Mouse (Mus musculus): Measurements from ENCODE around the gene Vipr2. TPM values are rescaled to one million over a fixed set of nuclear protein-coding genes. Genes with fewer than 3 reads are reported as not detected.
A peak's percentile ranks its signal among the peaks of the same experiment; 100 is the strongest.

Vipr2 gene
- polyA plus RNA-seq, 1 experiment = 0.11 TPM

- no peaks in the 10 kb centered on the region for H3K27me3 ChIP-seq (ENCODE audit: control insufficient read depth, insufficient read depth, insufficient read length)
- no peaks in the 10 kb centered on the region for H3K36me3 ChIP-seq (ENCODE audit: control insufficient read depth, insufficient read depth)
- no peaks in the 10 kb centered on the region for H3K79me2 ChIP-seq (ENCODE audit: control insufficient read depth, insufficient read depth)
- TF ChIP-seq MYOD1 (IDR thresholded peaks at IDR 0.05; ENCODE audit: control insufficient read depth, insufficient read length, low read depth) (no peak), CEBPB (IDR thresholded peaks at IDR 0.05; ENCODE audit: low read depth) (no peak), USF1 (IDR thresholded peaks at IDR 0.05; ENCODE audit: low read depth) (no peak), CTCF (IDR thresholded peaks at IDR 0.05; ENCODE audit: control insufficient read depth, insufficient read depth, insufficient read length) (peak; percentile 19), MAX (IDR thresholded peaks at IDR 0.05) (no peak)
- H3K79me3 ChIP-seq (ENCODE audit: low read depth) = no peaks in the 10 kb centered on the region
- no peak overlapping the region for H3K4me3 ChIP-seq (ENCODE audit: insufficient read depth, poor library complexity, severe bottlenecking)
- H3ac ChIP-seq (ENCODE audit: control insufficient read depth, insufficient read length, low read depth) = no peak overlapping the region
These were observed 61.0 kb downstream of the Vipr2 start for GRCm38 (mm10) chr12:116138322-116139205.

- Histone ChIP-seq H3K4me3 (ENCODE audit: insufficient read depth, poor library complexity, severe bottlenecking) (no peak overlapping the region), H3K27me3 (ENCODE audit: control insufficient read depth, insufficient read depth, insufficient read length) (no peaks in the 10 kb centered on the region), H3ac (ENCODE audit: control insufficient read depth, insufficient read length, low read depth) (no peak overlapping the region), H3K79me3 (ENCODE audit: low read depth) (no peaks in the 10 kb centered on the region), H3K36me3 (ENCODE audit: control insufficient read depth, insufficient read depth) (no peaks in the 10 kb centered on the region), H3K79me2 (ENCODE audit: control insufficient read depth, insufficient read depth) (no peaks in the 10 kb centered on the region)
- TF ChIP-seq MAX (IDR thresholded peaks at IDR 0.05) = no peak
- no peak for TF ChIP-seq CEBPB (IDR thresholded peaks at IDR 0.05; ENCODE audit: low read depth)
- TF ChIP-seq MYOG (IDR thresholded peaks at IDR 0.05; ENCODE audit: control insufficient read depth, extremely low read depth, insufficient read length) = no peak
- TF ChIP-seq FOSL1 (IDR thresholded peaks at IDR 0.05; ENCODE audit: insufficient read depth, low read length, poor library complexity, severe bottlenecking) = no peak
- no peak for TF ChIP-seq MYOD1 (IDR thresholded peaks at IDR 0.05; ENCODE audit: control insufficient read depth, insufficient read length, low read depth)
- TF ChIP-seq USF1 (IDR thresholded peaks at IDR 0.05; ENCODE audit: low read depth) = no peak
- TF ChIP-seq CTCF (IDR thresholded peaks at IDR 0.05; ENCODE audit: control insufficient read depth, insufficient read depth, insufficient read length) = no peak
These were observed 63.1 kb downstream of the Vipr2 start for GRCm38 (mm10) chr12:116140605-116141004.

GRCm38 (mm10) chr12:116141816-116142215, 64.3 kb downstream of the Vipr2 start:
- TF ChIP-seq MYOG (IDR thresholded peaks at IDR 0.05; ENCODE audit: control insufficient read depth, extremely low read depth, insufficient read length) (no peak), CEBPB (IDR thresholded peaks at IDR 0.05; ENCODE audit: low read depth) (no peak), MYOD1 (IDR thresholded peaks at IDR 0.05; ENCODE audit: control insufficient read depth, insufficient read length, low read depth) (no peak), MAX (IDR thresholded peaks at IDR 0.05) (no peak), CTCF (IDR thresholded peaks at IDR 0.05; ENCODE audit: control insufficient read depth, insufficient read depth, insufficient read length) (no peak), FOSL1 (IDR thresholded peaks at IDR 0.05; ENCODE audit: insufficient read depth, low read length, poor library complexity, severe bottlenecking) (no peak), USF1 (IDR thresholded peaks at IDR 0.05; ENCODE audit: low read depth) (no peak)
- no peaks in the 10 kb centered on the region for H3K36me3 ChIP-seq (ENCODE audit: control insufficient read depth, insufficient read depth)
- H3K4me3 ChIP-seq (ENCODE audit: insufficient read depth, poor library complexity, severe bottlenecking) = no peak overlapping the region

GRCm38 (mm10) chr12:116142464-116142863, 64.9 kb downstream of the Vipr2 start:
- no peak overlapping the region for H3K4me3 ChIP-seq (ENCODE audit: insufficient read depth, poor library complexity, severe bottlenecking)
- no peak overlapping the region for H3ac ChIP-seq (ENCODE audit: control insufficient read depth, insufficient read length, low read depth)
- H3K36me3 ChIP-seq (ENCODE audit: control insufficient read depth, insufficient read depth) = no peaks in the 10 kb centered on the region
- no peaks in the 10 kb centered on the region for H3K79me3 ChIP-seq (ENCODE audit: low read depth)
- no peak for TF ChIP-seq CTCF (IDR thresholded peaks at IDR 0.05; ENCODE audit: control insufficient read depth, insufficient read depth, insufficient read length)
- TF ChIP-seq MAX (IDR thresholded peaks at IDR 0.05) = no peak
- no peak for TF ChIP-seq USF1 (IDR thresholded peaks at IDR 0.05; ENCODE audit: low read depth)
- no peak for TF ChIP-seq CEBPB (IDR thresholded peaks at IDR 0.05; ENCODE audit: low read depth)
- TF ChIP-seq MYOD1 (IDR thresholded peaks at IDR 0.05; ENCODE audit: control insufficient read depth, insufficient read length, low read depth) = no peak
- no peak for TF ChIP-seq FOSL1 (IDR thresholded peaks at IDR 0.05; ENCODE audit: insufficient read depth, low read length, poor library complexity, severe bottlenecking)
- TF ChIP-seq MYOG (IDR thresholded peaks at IDR 0.05; ENCODE audit: control insufficient read depth, extremely low read depth, insufficient read length) = no peak
- H3K79me2 ChIP-seq (ENCODE audit: control insufficient read depth, insufficient read depth) = no peaks in the 10 kb centered on the region
- H3K27me3 ChIP-seq (ENCODE audit: control insufficient read depth, insufficient read depth, insufficient read length) = no peaks in the 10 kb centered on the region

More at GRCm38 (mm10) chr12:116141816-116142215, 64.3 kb downstream of the Vipr2 start:
- no peaks in the 10 kb centered on the region for H3K79me3 ChIP-seq (ENCODE audit: low read depth)
- no peaks in the 10 kb centered on the region for H3K27me3 ChIP-seq (ENCODE audit: control insufficient read depth, insufficient read depth, insufficient read length)
- H3ac ChIP-seq (ENCODE audit: control insufficient read depth, insufficient read length, low read depth) = no peak overlapping the region
- no peaks in the 10 kb centered on the region for H3K79me2 ChIP-seq (ENCODE audit: control insufficient read depth, insufficient read depth)

- H3ac ChIP-seq (ENCODE audit: control insufficient read depth, insufficient read length, low read depth) = no peak overlapping the region
- no peak for TF ChIP-seq MYOD1 (IDR thresholded peaks at IDR 0.05; ENCODE audit: control insufficient read depth, insufficient read length, low read depth)
- TF ChIP-seq CEBPB (IDR thresholded peaks at IDR 0.05; ENCODE audit: low read depth) = no peak
- TF ChIP-seq USF1 (IDR thresholded peaks at IDR 0.05; ENCODE audit: low read depth) = no peak
- TF ChIP-seq FOSL1 (IDR thresholded peaks at IDR 0.05; ENCODE audit: insufficient read depth, low read length, poor library complexity, severe bottlenecking) = no peak
- TF ChIP-seq CTCF (IDR thresholded peaks at IDR 0.05; ENCODE audit: control insufficient read depth, insufficient read depth, insufficient read length) = no peak
- no peak for TF ChIP-seq MAX (IDR thresholded peaks at IDR 0.05)
- no peak for TF ChIP-seq MYOG (IDR thresholded peaks at IDR 0.05; ENCODE audit: control insufficient read depth, extremely low read depth, insufficient read length)
- no peak overlapping the region for H3K4me3 ChIP-seq (ENCODE audit: insufficient read depth, poor library complexity, severe bottlenecking)
- no peaks in the 10 kb centered on the region for H3K27me3 ChIP-seq (ENCODE audit: control insufficient read depth, insufficient read depth, insufficient read length)
- H3K36me3 ChIP-seq (ENCODE audit: control insufficient read depth, insufficient read depth) = no peaks in the 10 kb centered on the region
- H3K79me3 ChIP-seq (ENCODE audit: low read depth) = no peaks in the 10 kb centered on the region
- H3K79me2 ChIP-seq (ENCODE audit: control insufficient read depth, insufficient read depth) = no peaks in the 10 kb centered on the region
These were observed 67.7 kb downstream of the Vipr2 start for GRCm38 (mm10) chr12:116145246-116145645.

All from C2C12 (cell line).